Mouse (Mus musculus): ENCODE data around the gene Sec22b. TPM values are rescaled to one million over a fixed set of nuclear protein-coding genes. Genes with fewer than 3 reads are reported as not detected.

Gene Sec22b
- polyA plus RNA-seq, 1 experiment from 2014 or later, result 103 TPM

- H3K36me3 ChIP-seq, result no peaks in the 10 kb centered on the region
- no peak for ATAC-seq
- no peak overlapping the region for H3K4me3 ChIP-seq (replicated peaks)
- no peak overlapping the region for H3K4me2 ChIP-seq (replicated peaks)
- no peak overlapping the region for H3K27ac ChIP-seq
- 81% methylated on average over 1 of the region's 1 CpGs for WGBS
- H3K27me3 ChIP-seq, result 0 out of 2 replicates have a peak, but pooled peaks cover 4% of the 10 kb centered on the region
- H3K9ac ChIP-seq (replicated peaks), result no peak overlapping the region
- H3K4me1 ChIP-seq (replicated peaks), result no peaks in the 10 kb centered on the region; the same call in 1 of the 2 replicates
- H3K9me3 ChIP-seq, result no peaks in the 10 kb centered on the region
Observed at GRCm38 (mm10) chr3:97969019-97969418, 68.0 kb downstream of the Sec22b start.

- H3K27ac ChIP-seq, result no peak overlapping the region
- no peak overlapping the region for H3K4me3 ChIP-seq (replicated peaks)
- no peaks in the 10 kb centered on the region for H3K9me3 ChIP-seq
- H3K4me1 ChIP-seq (replicated peaks), result no peaks in the 10 kb centered on the region; the same call in 1 of the 2 replicates
- H3K9ac ChIP-seq (replicated peaks), result no peak overlapping the region
- H3K4me2 ChIP-seq (replicated peaks), result no peak overlapping the region
- H3K36me3 ChIP-seq, result no peaks in the 10 kb centered on the region
- H3K27me3 ChIP-seq, result 0 out of 2 replicates have a peak, but pooled peaks cover 4% of the 10 kb centered on the region
- 30% methylated on average over 7 of the region's 7 CpGs for WGBS
- no peak for ATAC-seq
Observed at GRCm38 (mm10) chr3:97971117-97971516, 70.1 kb downstream of the Sec22b start.

GRCm38 (mm10) chr3:97972200-97972599 lies 71.2 kb downstream of the Sec22b start:
- H3K9ac ChIP-seq (replicated peaks), result no peak overlapping the region
- no peak; the same call in 1 of the 2 replicates for ATAC-seq
- no peaks in the 10 kb centered on the region for H3K36me3 ChIP-seq
- 73% methylated on average over 5 of the region's 5 CpGs for WGBS
- H3K4me2 ChIP-seq (replicated peaks), result no peak overlapping the region
- no peak overlapping the region for H3K4me3 ChIP-seq (replicated peaks)
- H3K27ac ChIP-seq, result no peak overlapping the region
- no peaks in the 10 kb centered on the region for H3K9me3 ChIP-seq
- no peaks in the 10 kb centered on the region; the same call in 1 of the 2 replicates for H3K4me1 ChIP-seq (replicated peaks)
- H3K27me3 ChIP-seq, result 0 out of 2 replicates have a peak, but pooled peaks cover 4% of the 10 kb centered on the region

- no peak overlapping the region for H3K4me3 ChIP-seq (replicated peaks)
- no peak overlapping the region for H3K4me2 ChIP-seq (replicated peaks)
- WGBS, result 81% methylated on average over 4 of the region's 4 CpGs
- 0 out of 2 replicates have a peak, but pooled peaks cover 4% of the 10 kb centered on the region for H3K27me3 ChIP-seq
- H3K4me1 ChIP-seq (replicated peaks), result no peaks in the 10 kb centered on the region; the same call in 1 of the 2 replicates
- H3K9ac ChIP-seq (replicated peaks), result no peak overlapping the region
- H3K36me3 ChIP-seq, result no peaks in the 10 kb centered on the region
- H3K27ac ChIP-seq, result no peak overlapping the region
- H3K9me3 ChIP-seq, result no peaks in the 10 kb centered on the region
- ATAC-seq, result no peak
Observed at GRCm38 (mm10) chr3:97972707-97973106, 71.7 kb downstream of the Sec22b start.

Other genes starting within 250 kb of the Sec22b start
- 7.3 and 7.5 TPM in 2 replicates for gene Prkab2, start 243.0 kb upstream of the Sec22b start, polyA plus RNA-seq (2015; fragmentation: Nextera tagmentation; extraction: Ambion mirVana)
- not detected in 2 replicates for gene Gm17651, start 226.5 kb upstream of the Sec22b start, polyA plus RNA-seq (2015; fragmentation: Nextera tagmentation; extraction: Ambion mirVana)
- 46.6 and 48.0 TPM in 2 replicates for gene Pde4dip, start 12.5 kb upstream of the Sec22b start, polyA plus RNA-seq (2015; fragmentation: Nextera tagmentation; extraction: Ambion mirVana)
- 9.0 and 10.0 TPM in 2 replicates for gene Notch2, start 112.3 kb downstream of the Sec22b start, polyA plus RNA-seq (2015; fragmentation: Nextera tagmentation; extraction: Ambion mirVana)

All from midbrain, embryonic 13.5 days (tissue).